Mouse (Mus musculus) frontal cortex, adult (tissue): Measurements from ENCODE around the gene Prr30.
"Not testable (repeated sequence)": the region's sequence is repeated elsewhere in the genome, so short reads cannot be mapped to it uniquely, and the experiment has no call there.

Source experiments
- ATAC-seq: cut with Nextera tagmentation; 2 replicates; pipeline ENCODE4 v1.9.2; 2017; ENCODE audit warnings: mild to moderate bottlenecking, moderate library complexity, mixed read lengths; ENCODE audit not compliant: low TSS enrichment

The Prr30 gene

DNA sequence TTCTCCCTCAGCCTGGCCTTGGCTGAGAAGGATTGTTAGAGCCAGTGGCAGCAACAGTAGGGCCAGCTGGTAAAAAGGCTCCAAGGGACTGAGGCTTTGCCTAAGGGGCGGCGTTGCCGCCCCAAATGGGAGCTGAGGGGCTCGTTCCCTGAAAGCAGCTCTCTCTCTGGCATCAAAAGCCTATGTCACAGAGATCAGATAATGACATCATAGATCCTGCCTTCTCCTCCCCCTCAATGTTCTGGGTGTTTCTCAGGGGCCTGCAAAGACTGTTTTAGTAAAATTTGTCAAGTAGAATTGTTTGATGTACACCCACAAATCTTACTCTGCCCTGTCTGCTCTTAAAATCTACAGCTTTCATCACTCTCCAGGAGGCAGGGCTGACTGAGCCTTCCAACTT, at the start of gene Prr30:
TSS of gene Prr30 (minus strand) at position 101 of the 400 bp plus-strand sequence.
- no peak for ATAC-seq

DNA sequence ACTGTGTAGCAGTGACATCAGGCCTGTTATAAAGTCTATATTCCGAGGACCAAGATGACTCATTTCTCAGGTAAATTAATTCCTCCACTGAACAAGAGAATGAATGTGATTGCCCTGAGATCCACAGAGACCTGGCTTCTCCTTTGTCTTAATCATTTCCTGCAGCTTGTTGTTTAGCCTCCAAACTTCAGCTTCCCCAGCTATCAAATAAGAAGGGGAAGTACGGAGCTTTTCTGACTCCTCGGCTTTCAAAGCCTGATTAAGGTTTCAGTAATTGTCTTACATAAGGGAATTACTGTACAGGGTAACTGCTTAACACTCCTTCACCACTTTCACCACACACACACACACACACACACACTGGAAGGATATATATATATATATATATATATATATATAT, 46.7 kb upstream of the Prr30 start:
- ATAC-seq, result no peak

DNA sequence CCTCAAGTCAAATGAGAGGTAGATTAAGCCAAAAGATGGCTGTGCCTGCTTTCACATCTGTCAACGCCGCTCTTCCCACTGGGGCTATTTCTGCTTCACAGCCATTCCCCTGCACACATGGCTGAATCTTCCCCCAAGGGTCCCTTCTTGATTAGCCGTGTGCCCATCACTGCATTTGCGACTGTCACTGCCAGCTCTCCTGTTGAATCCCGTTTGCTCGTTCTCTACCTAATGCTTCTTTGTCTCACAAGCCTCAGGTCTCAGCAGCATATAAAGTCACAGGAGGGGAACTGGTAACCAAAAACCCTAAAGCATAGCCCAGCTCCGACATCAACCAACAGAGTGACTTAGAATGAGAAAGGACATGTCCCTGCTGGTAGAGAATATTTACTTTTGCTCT, 45.6 kb upstream of the Prr30 start:
- no peak for ATAC-seq

DNA sequence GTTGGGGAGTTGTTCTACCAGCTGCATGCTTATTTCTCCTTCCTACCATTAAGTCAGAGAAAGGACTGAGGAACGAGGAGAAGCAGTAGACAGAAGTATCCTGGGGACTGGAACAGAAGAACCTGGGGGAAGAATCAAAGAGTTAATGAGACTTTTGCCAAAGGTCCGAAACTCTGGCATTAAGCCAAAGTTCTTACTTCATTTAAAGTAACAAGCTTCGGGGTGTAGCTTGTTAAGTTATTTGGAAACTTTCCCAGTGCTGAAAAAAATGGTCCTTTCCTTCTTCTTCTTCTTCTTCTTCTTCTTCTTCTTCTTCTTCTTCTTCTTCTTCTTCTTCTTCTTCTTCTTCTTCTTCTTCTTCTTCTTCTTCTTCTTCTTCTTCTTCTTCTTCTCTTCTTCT, 44.3 kb upstream of the Prr30 start:
- ATAC-seq, result not testable (repeated sequence)

DNA sequence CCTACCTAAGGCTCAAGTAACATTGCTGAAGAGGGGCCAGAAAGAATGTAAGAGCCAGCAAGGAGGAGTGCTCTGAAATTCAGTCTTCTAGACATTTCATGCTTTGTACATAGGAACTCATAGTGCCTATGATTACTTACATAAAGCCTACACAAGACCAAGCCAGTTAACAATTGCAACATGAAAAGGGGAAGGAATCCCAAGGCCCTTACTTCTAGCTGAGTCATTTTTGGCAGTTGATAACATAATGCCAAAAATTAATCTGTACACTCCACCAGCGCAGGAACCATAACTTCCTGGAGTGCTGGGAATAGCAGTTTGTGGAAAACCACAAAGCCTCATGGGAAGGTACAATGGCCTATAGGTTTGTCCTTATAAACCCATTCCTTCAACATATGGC, 37.8 kb upstream of the Prr30 start:
- ATAC-seq, result no peak

DNA sequence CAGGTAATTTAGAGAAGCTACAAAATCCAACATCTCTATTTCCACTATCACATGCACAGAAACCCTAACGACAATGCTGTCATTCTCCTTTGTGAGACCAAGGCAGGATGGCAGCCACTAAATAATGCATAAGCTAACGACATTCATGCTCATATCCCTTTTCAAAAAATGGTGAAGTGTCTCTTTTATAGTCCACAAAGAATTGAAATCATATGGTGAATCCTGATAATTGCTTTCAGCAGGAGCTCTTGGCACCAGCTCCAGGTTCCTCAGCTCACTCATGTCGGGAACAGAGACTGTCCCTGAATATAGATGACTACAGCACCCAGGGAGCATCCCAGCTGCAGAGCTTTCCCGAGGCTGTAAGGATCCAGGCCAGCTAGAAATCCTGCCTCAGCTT, 28.9 kb upstream of the Prr30 start:
- ATAC-seq, result peak; percentile 91

DNA sequence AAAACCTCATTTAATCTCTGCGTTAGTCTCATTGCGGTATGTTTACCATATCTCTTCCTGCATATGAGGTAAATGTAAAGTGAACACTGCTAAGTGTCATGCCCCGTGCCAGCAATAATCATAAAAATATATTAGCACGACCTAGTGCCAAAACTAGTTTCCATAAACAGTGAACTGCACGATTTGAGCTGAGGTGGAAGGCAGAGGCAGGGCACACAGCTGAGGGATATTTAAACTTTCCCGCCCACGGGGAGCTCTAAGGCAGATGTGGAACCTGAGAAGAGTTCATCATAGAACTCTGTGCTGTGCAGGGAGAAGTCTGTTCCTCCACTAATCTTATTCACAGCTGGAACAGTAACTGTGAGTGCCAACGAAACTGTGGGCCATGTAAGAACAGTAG, 22.2 kb upstream of the Prr30 start:
- ATAC-seq, result no peak

DNA sequence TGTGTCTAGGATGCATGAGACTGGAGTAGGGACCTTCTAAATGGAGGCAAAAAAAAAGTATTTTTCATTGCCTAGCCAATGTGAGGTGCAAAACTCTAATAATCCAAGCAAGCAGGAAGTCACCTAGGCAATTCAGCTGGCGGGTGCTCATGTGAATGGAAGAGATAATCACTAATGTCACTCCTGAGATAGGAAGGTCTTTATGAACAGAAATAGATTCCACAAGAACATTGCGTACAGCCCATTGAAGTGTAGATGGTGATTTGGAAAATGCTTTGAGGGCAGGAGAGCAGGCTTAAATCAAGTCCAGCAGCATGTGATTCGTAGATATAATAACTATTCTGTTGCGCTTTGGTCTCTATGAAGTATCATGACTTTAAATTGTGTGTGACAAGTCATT, 27.9 kb downstream of the Prr30 start:
- no peak for ATAC-seq
